Mouse (Mus musculus) intestine, embryonic 14.5 days (tissue): ENCODE data around the gene Sgcd. TPM values are rescaled to one million over a fixed set of nuclear protein-coding genes. Genes with fewer than 3 reads are reported as not detected.

ENCODE experiments used
- ATAC-seq: fragments of 200-750 bp; cut with Nextera tagmentation; replicated peaks from 2 replicates; pipeline ENCODE4 v1.8.0; 2017; ENCODE audit warnings: low read depth, moderate number of reproducible peaks, moderate TSS enrichment, moderate library complexity; ENCODE audit not compliant: low FRiP score, low TSS enrichment
- DNase-seq: peaks from one replicate; pipeline ENCODE4 v3.0.0-alpha.2; 2018; ENCODE audit warnings: low spot score
- H3K27ac ChIP-seq: fragments of 300-500 bp; sonication (generic); 2 replicates; pipeline ENCODE4 v1.5.1; 2014; ENCODE audit warnings: low read depth, mild to moderate bottlenecking, control low read depth
- H3K27me3 ChIP-seq: fragments of 300-500 bp; sonication (generic); replicated peaks from 2 replicates; pipeline ENCODE4 v1.6.1; 2014; ENCODE audit warnings: low read length, control low read depth; ENCODE audit not compliant: control insufficient read depth, insufficient read depth
- H3K36me3 ChIP-seq: fragments of 300-500 bp; sonication (generic); 2 replicates; pipeline ENCODE4 v1.6.1; 2014; ENCODE audit warnings: low read length, control low read depth; ENCODE audit not compliant: control insufficient read depth, insufficient read depth
- H3K4me1 ChIP-seq: fragments of 300-500 bp; sonication (generic); replicated peaks from 2 replicates; pipeline ENCODE4 v1.6.1; 2014; ENCODE audit warnings: low read length, control low read depth, mixed read lengths; ENCODE audit not compliant: control insufficient read depth, insufficient read depth
- H3K4me2 ChIP-seq: fragments of 300-500 bp; sonication (generic); 2 replicates; pipeline ENCODE4 v1.6.1; 2014; ENCODE audit warnings: low read length
- H3K4me3 ChIP-seq: fragments of 300-500 bp; sonication (generic); 2 replicates; pipeline ENCODE4 v1.5.1; 2014; ENCODE audit warnings: low read depth, low read length, control low read depth, mixed read lengths
- H3K9ac ChIP-seq: fragments of 300-500 bp; sonication (generic); 2 replicates; pipeline ENCODE4 v1.6.1; 2014; ENCODE audit warnings: mild to moderate bottlenecking, low read length
- H3K9me3 ChIP-seq: fragments of 300-500 bp; sonication (generic); 2 replicates; pipeline ENCODE4 v1.6.1; 2016; ENCODE audit warnings: low read length, control low read depth; ENCODE audit not compliant: control insufficient read depth
- WGBS: fragments of 180-500 bp; shearing (Covaris S2); extraction: QIAGEN DNeasy Blood & Tissue Kit; methylation state at CpG from one replicate; pipeline ENCODE4 v1.1.7; 2014; 5-methylcytosine and 5-hydroxymethylcytosine counted together
- polyA plus RNA-seq: library from polyadenylated mRNA; unstranded; fragments of >200 nt; fragmentation: Nextera tagmentation; extraction: Ambion mirVana; gene quantifications from 2 replicates; pipeline ENCODE4 v1.2.1, GENCODE M21; 2014

Gene Sgcd
- polyA plus RNA-seq, 1 experiment from 2014 or later = 4.3 TPM

DNA sequence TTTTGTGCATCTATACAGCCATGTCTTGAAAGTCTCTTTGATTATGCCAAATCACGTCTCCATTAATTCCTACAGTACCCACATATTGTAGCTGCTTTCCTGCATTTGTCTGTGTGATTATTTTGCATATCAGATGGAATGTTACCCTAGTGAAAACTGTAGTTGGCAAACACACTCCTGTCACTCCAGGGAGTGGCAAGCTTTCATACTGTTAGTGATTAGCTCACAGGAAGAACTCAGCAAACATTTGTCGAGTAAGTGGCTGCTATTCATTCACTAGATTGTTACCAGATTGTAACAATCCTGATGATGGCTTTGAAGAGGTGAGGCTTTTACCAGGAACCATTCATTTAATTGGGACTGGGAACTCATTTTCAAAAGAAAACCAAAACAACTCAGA lies 645.3 kb downstream of the Sgcd start:
- no peak overlapping the region for H3K9ac ChIP-seq
- H3K27ac ChIP-seq = no peak overlapping the region
- no peak for ATAC-seq
- no peaks in the 10 kb centered on the region for H3K4me1 ChIP-seq
- WGBS = 42% methylated on average over 2 of the region's 2 CpGs
- no peak for DNase-seq
- H3K4me2 ChIP-seq = no peak overlapping the region
- no peak overlapping the region for H3K4me3 ChIP-seq
- no peaks in the 10 kb centered on the region for H3K36me3 ChIP-seq
- H3K9me3 ChIP-seq = no peaks in the 10 kb centered on the region
- H3K27me3 ChIP-seq = no peaks in the 10 kb centered on the region

DNA sequence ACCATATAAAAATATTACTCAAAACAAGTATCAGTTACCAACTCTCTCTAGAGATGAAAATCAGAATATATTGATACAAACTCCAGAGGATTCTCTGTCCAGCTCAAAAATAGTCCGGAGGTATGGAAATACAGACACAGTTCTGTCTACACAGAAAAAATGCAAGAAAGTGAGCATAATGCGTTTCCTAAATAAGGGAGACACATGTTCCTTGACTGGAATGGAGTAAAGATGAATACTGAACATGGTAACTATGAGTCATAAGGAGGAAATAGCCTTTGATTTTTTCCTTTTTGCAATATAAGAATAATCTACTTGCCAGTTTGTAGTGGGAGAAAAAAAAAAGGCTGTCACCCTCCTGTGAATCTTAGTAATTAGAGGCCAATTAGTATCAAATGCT lies 655.1 kb downstream of the Sgcd start:
- DNase-seq (no peak), ATAC-seq (no peak)
- H3K9me3 ChIP-seq = no peaks in the 10 kb centered on the region
- no peak overlapping the region for H3K4me3 ChIP-seq
- no peak overlapping the region for H3K4me2 ChIP-seq
- 83% methylated on average over 2 of the region's 2 CpGs for WGBS
- no peak overlapping the region for H3K9ac ChIP-seq
- no peaks in the 10 kb centered on the region for H3K4me1 ChIP-seq
- H3K36me3 ChIP-seq = no peaks in the 10 kb centered on the region
- no peaks in the 10 kb centered on the region for H3K27me3 ChIP-seq
- no peak overlapping the region for H3K27ac ChIP-seq

DNA sequence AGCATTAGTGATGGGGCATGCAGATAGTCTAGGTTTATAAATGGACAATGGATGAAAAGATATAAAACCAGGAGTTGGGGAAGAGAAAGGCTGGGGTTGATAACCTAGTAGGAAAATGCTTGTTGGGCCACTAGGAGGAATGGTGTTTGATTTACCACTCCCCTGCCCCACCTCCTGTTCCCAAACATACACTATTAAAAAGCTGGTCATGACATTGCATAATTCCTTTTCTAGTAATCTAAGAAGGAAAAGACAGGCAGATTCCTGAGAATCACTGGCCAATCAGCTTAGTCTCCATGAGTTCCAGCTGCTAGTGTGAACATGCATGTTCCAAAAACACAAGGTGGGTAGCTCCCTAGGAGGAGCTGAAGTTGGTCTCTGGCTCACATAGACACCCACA lies 683.2 kb downstream of the Sgcd start:
- Histone ChIP-seq H3K4me3 (no peak overlapping the region), H3K36me3 (no peaks in the 10 kb centered on the region), H3K4me2 (no peak overlapping the region), H3K9ac (no peak overlapping the region), H3K27me3 (no peaks in the 10 kb centered on the region), H3K9me3 (no peaks in the 10 kb centered on the region), H3K27ac (no peak overlapping the region), H3K4me1 (peaks cover 9% of the 10 kb centered on the region)
- DNase-seq = no peak
- ATAC-seq = no peak

DNA sequence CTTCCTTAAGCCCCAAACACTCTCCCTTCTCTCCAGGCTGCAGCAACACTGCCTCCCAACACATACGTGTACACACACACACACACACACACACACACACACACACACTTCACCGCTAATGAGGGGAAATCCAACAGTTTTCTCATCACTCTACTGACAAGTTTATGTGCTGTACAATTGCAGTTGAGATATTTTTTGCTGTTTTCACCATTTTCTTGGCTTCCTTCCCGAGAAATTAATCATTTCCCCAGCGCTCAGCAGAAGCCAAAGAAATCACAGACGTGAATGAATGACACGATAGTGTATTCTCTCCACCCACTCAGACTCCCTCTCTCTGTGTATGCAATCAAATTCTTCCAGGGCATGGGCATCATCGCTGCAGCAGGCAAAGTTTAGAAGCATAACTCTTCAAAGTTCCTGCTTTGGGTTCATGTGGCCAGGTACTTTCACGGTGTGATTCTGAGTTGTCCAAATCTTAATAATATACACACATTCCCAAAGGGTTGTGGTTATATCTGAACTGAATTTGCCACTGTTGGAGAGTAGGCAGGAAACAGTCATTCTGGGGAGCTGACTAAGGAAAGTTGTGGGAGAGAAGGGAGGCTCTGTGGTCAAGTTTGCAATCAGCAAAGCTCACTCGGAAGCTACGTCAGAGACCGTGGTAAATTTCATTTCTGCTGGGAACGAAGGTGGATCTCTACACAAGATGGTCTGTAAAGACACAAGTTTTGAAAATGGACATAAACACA lies 683.9 kb downstream of the Sgcd start:
- H3K9me3 ChIP-seq = no peaks in the 10 kb centered on the region
- no peak for DNase-seq

DNA sequence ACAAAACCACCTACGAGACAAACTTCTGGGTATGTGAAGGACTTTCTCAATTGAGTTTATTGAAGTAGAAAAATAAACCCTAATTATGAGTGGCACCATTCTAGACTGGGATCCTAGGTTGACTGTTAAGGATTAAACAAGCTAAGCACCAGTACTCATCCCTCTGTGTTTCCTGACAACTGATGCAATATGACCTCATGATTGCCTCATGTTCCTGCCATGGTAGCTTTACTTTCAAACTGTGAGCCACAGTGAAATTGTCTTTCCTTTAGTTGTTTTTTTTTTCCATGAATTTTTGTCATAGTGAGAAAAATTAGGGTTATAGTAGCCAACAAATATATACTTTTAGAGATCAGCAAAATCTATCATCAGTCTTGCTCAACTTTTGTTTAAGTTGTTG lies 689.0 kb downstream of the Sgcd start:
- H3K27ac ChIP-seq = no peak overlapping the region
- no peaks in the 10 kb centered on the region for H3K27me3 ChIP-seq
- H3K36me3 ChIP-seq = no peaks in the 10 kb centered on the region
- peaks cover 4% of the 10 kb centered on the region for H3K4me1 ChIP-seq
- H3K4me2 ChIP-seq = no peak overlapping the region
- no peak for DNase-seq
- 89% methylated on average over 1 of the region's 1 CpGs for WGBS
- H3K9me3 ChIP-seq = no peaks in the 10 kb centered on the region
- H3K9ac ChIP-seq = no peak overlapping the region
- ATAC-seq = no peak
- H3K4me3 ChIP-seq = no peak overlapping the region

More for the DNA sequence above, 683.9 kb downstream of the Sgcd start:
- H3K4me2 ChIP-seq = no peak overlapping the region
- 60% methylated on average over 12 of the region's 12 CpGs for WGBS
- H3K4me1 ChIP-seq = peaks cover 9% of the 10 kb centered on the region
- no peak overlapping the region for H3K9ac ChIP-seq
- H3K27ac ChIP-seq = no peak overlapping the region
- ATAC-seq = no peak
- no peaks in the 10 kb centered on the region for H3K36me3 ChIP-seq
- no peak overlapping the region for H3K4me3 ChIP-seq
- H3K27me3 ChIP-seq = no peaks in the 10 kb centered on the region

DNA sequence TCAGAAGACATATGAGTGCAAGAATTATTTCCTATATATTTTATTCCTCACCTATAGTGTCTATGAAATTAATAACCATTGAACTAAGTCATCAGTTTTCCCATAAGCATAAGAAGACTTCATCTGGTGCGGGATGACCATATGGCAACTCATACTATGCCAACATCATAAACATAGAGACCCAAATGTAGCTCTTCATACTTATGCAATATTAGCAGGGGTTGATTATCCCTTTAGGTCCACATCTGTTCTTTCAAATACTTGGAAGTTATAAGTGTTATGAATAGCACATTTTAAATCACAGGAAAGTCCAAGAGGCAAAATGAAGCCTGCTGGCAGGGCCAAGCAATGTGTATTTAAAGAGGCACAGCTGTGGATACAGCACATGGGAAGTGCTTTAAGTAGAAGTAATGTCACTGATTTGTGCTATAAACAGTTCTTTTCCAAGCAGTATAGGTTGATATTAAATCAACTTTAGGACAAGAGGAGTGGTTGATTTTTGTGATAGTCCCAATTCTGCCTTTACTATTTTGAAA lies 690.9 kb downstream of the Sgcd start:
- Histone ChIP-seq H3K9ac (no peak overlapping the region), H3K4me1 (no peaks in the 10 kb centered on the region), H3K27ac (no peak overlapping the region), H3K4me3 (no peak overlapping the region), H3K4me2 (no peak overlapping the region), H3K27me3 (no peaks in the 10 kb centered on the region), H3K9me3 (no peaks in the 10 kb centered on the region), H3K36me3 (no peaks in the 10 kb centered on the region)
- no peak for ATAC-seq
- 65% methylated on average over 1 of the region's 1 CpGs for WGBS
- no peak for DNase-seq

DNA sequence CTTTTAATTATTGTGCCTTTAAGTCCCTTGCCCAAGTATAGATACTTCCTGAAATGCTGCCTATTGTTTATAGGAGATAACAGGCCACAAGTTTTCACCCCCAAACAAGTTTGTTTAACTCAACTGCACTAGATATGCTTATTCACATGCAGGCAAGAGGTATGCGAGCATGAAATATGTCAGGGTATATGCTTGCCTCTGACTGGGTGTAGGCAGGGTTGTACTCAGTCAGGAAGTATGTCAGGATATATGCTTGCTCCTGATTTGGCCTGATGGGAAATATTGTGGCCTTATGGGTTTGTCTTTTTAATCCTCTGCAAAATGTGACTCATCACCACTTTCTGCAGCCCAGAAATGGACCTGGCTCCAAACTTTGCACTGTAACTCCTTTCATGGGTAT lies 694.0 kb downstream of the Sgcd start:
- H3K9me3 ChIP-seq = no peaks in the 10 kb centered on the region
- no peak overlapping the region for H3K27ac ChIP-seq
- H3K4me1 ChIP-seq = no peaks in the 10 kb centered on the region
- H3K4me3 ChIP-seq = no peak overlapping the region
- H3K36me3 ChIP-seq = no peaks in the 10 kb centered on the region
- DNase-seq = no peak
- no peak overlapping the region for H3K9ac ChIP-seq
- no peaks in the 10 kb centered on the region for H3K27me3 ChIP-seq
- WGBS = 87% methylated on average over 1 of the region's 1 CpGs
- no peak overlapping the region for H3K4me2 ChIP-seq
- no peak for ATAC-seq

DNA sequence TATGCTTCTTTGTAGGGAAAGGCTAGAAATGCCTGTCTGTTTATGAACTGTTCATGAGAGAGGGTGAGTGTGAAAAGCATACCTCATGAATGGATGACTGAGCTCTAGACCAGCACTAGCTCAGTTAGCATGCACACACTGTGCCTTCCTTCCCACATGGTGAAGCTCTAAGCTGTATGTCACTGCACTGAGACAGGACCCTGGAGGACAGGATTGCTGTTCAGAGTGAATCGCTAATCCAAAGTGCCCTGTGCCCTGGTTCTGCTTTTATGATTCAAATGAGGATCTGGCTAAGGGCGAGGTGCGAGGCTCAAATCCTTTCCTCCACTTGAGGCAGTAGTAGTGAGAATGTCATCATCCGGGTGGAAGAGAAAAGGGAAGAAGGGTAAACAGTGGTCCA lies 712.2 kb downstream of the Sgcd start:
- Histone ChIP-seq H3K4me1 (no peaks in the 10 kb centered on the region), H3K9me3 (no peaks in the 10 kb centered on the region), H3K27ac (no peak overlapping the region), H3K4me2 (no peak overlapping the region), H3K27me3 (no peaks in the 10 kb centered on the region), H3K9ac (no peak overlapping the region), H3K36me3 (no peaks in the 10 kb centered on the region), H3K4me3 (no peak overlapping the region)
- 46% methylated on average over 4 of the region's 4 CpGs for WGBS
- ATAC-seq (no peak), DNase-seq (no peak)

DNA sequence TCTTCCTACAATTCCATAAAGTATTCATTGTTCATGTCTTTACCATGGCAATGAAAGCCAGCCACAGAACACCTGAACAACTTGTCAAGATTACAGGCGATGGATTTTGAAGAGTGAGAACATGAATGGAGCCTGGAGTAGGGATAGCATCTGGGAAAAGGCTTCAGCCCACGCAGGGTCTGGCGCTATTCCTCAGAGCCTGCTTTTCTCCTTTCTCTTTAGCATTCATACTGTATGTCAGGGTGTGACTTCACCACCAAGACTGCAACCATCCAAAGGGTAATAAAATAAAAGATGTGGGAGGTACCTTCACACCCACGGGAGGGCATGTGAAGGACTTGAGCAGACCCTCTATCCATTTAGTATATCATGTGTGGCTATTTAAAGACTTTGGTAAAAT lies 720.2 kb downstream of the Sgcd start:
- Histone ChIP-seq H3K4me3 (no peak overlapping the region), H3K27ac (no peak overlapping the region), H3K27me3 (no peaks in the 10 kb centered on the region), H3K4me2 (no peak overlapping the region), H3K4me1 (no peaks in the 10 kb centered on the region), H3K9ac (no peak overlapping the region), H3K9me3 (no peaks in the 10 kb centered on the region), H3K36me3 (no peaks in the 10 kb centered on the region)
- ATAC-seq (no peak), DNase-seq (no peak)
- WGBS = 85% methylated on average over 4 of the region's 4 CpGs
